Mouse (Mus musculus): Measurements from ENCODE around the gene Kank2.

DNA sequence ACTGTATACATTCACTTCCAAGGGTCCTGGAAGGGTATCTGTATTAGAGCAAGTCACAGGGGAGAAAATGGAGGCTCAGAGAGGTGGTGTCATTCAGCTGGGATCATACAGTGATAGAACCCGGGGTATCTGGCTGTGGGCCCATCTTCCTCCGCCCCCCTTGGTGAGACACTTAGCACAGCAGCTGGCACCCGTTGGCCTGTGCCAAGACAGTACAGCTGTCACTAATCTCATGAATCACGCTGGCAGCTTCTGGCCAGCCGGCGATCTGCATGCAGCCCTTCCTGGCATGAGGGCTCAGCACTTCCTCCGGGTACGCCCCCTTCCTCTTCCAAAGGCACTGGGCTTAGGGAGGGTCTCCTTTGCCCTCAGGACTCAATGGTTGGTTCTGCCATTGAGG lies 5.9 kb downstream of the Kank2 start:
- TF ChIP-seq CTCF (IDR thresholded peaks at IDR 0.05; ENCODE audit: low read depth), result no peak
- TF ChIP-seq EP300 (IDR thresholded peaks at IDR 0.05; ENCODE audit: low read depth), result no peak
